Mouse (Mus musculus) inflammation-experienced regulatory T-cells, adult 16 weeks (primary cell): ENCODE results near the gene Gstcd. TPM values are rescaled to one million over a fixed set of nuclear protein-coding genes. Genes with fewer than 3 reads are reported as not detected.

ENCODE experiments used
- polyA plus RNA-seq: library from polyadenylated mRNA; unstranded; fragments of 100-300 nt; shearing (Covaris generic); gene quantifications from one replicate; pipeline ENCODE4 v1.2.1, GENCODE M21; 2017

Gstcd gene
- 2.8 TPM for polyA plus RNA-seq

DNA sequence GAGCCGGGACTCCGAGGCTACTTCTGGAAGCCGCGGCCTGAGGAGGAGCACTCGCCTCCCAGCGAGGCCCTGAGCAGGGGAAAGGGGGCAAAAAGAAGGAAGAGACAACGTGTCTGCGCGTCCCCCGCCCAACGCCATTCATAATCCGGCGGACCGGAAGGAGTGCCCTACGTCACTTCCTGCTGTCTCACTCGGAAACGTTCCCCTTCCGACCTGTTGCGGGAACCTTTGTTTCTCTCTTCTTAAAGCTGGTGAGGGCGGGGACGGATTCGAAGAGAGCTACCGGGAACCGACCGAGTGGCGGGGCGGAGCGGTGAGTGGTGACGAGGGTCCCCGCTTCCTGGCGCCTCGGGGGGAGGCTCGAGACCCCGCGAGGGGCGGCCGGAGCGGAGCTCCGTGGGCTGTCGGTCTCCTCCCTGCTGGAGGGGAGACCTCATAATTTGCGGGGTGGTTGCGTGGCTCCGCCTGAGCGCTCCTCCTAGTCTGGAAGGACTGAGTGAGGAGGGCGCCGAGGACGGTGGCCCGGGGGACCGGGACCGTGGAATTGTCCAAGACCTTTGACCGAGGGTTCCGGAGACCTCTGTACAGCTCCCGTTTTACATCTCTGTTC lies at the start of gene Gstcd, which contains the start of gene Ints12:
TSS of gene Gstcd (minus strand) at position 370 of the 610 bp plus-strand sequence.
TSS of gene Ints12 (plus strand) at position 177 of the 610 bp plus-strand sequence.

DNA sequence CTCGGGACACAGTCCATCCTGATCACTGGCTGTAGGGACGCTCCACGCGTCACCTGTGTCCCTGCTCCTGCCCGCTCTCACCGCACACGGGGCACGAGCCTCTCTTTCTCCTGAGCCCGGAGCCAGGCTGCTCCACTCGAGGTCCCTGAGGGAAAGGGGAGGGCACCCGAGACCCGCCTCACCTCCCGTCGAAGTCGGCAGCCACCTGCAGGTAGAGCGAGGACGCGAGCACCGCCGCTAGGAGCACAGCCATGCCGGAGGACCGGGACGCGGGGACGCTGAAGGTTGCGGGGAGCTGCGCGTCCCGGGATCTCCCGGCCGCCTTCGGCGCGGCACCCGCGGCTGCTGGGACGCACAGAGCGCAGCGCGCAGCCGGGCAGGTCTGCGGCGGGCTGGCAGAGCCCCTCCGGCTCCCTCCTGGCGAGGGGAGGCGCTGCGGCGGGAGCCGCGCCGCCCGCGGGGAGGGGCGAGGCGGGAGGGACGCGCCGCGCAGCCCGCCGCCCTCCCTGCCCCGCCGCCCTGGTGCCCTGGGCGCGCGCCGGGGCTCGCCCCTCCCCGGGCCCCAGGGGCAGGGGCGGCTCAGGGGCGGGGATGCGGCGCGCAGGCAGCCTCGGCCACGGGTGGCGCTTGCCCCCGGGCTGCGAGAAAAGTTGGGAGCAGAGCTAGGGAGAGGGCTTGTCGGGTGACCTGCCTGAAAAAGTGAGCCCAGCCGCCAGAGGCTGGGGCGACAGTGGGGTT lies 141.9 kb downstream of the Gstcd start, which contains the start of gene Npnt:
TSS of gene Npnt (minus strand) at position 501 of the 738 bp plus-strand sequence.

Other genes starting within 250 kb of the Gstcd start
- 0.88 TPM for gene Npnt, start 141.7 kb downstream of the Gstcd start, polyA plus RNA-seq
- gene Ints12, start 193 bp downstream of the Gstcd start, polyA plus RNA-seq, result 17.5 TPM
- gene Arhgef38, start 142.9 kb upstream of the Gstcd start, polyA plus RNA-seq, result not detected
- gene Ppa2, start 218.1 kb upstream of the Gstcd start, polyA plus RNA-seq, result 21.8 TPM